Mouse (Mus musculus): ENCODE results near the gene Btbd7.

Btbd7 gene

GRCm38 (mm10) chr12:102779452-102779851 lies 98.8 kb downstream of the Btbd7 start:
- DNase-seq (ENCODE audit: low spot score in 2 of 2) = no peak

DNA sequence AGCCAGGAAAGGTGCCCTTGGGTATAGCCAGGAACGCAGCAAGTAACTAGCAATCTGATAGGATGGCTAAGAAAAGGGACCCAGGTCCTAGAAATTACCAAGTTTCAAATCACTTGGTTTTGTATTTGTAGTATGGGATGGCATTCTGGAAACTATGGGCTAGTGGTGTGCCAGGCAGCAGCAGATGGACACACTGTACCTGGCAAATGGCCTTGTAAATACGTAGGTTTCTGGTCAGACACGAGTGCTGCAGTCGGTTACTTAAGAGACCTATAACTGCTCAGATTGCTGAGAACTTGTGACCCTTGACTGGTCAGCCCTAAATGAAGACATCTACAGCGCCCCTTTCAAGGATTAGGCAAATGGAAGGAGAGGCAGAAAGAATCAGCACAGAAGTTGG lies 100.1 kb downstream of the Btbd7 start:
- no peak for DNase-seq (ENCODE audit: low spot score in 2 of 2)

- DNase-seq (ENCODE audit: low spot score in 2 of 2) = no peak
Observed at GRCm38 (mm10) chr12:102776035-102776434, 102.2 kb downstream of the Btbd7 start.

DNA sequence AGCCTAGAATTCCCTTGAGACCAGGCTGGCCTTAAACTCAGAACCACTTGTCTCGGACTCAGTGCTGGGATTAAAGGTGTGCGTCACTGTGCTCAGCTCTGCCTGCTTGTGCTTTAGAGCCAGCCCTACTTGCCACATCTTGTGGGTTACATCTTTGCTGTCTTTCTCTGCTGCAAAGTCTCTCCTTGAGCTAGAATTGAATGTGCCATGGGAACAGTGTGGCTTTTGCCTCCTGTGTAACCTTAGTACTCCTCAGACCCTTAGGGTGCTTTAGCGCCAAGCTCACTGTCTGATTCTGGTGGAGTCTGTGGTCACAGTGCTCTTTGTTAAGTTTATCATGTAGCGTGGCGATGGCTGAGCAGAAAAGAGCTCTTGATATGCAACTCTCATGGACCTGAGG lies 105.6 kb downstream of the Btbd7 start:
- DNase-seq (ENCODE audit: low spot score in 2 of 2) = no peak

DNA sequence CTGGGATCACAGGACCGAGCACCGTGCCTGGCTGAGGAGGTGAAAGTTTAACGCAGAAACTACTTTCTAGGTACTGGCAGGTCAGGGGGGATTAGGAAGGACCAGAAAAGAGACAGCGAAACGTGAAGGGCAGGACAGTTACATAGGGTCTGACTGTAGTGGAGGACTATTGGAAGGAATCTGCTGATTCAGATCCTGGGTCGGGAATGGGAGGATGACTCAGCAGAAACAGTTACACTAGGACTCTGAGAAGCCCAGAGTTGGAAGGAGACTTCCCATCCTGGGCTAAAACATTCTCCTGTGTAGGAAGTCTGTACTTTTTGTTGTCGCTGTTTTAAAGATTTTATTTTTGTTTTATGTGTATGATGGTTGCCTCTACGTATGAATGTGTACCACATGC lies 106.7 kb downstream of the Btbd7 start:
- DNase-seq (ENCODE audit: low spot score in 2 of 2) = no peak

DNA sequence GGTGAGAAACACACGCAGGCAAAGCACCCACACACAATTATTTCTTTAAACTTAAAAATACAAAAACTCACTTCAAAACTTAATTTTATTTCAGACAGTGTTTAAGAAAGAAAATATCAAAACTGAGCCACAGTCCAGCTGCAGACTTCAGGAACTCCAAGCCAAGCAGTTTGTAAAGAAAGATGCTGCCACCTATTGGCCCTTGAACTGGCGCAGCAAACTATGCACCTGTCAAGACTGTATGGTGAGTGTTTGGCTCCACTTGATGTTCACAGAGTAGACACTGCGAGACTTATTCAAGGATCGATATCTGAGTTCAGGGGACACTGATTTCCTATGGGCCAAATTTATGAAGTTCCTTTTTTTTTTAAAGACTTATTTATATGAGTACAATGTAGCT lies 109.3 kb downstream of the Btbd7 start:
- no peak for DNase-seq (ENCODE audit: low spot score in 2 of 2)

DNA sequence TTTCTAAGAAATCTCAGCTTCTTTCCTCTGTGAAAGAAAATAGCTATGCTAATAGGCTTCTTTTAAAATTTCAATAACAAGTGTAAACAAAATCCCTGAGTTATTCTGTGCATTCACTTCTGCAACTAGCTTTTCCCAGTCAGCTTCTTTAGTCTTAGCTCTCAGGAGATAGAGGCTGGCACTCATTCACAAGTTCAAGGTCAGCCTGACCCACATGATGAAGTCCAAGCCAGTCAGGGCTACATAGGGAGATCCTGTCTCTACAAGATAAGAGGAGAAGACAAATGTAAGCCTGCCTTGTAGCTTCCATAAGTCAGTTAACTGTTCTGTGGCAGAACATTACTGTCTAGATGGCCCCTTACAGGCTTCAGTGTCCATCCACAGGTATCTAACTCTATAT lies 114.6 kb downstream of the Btbd7 start:
- no peak for DNase-seq (ENCODE audit: low spot score in 2 of 2)

GRCm38 (mm10) chr12:102761668-102762067 lies 116.6 kb downstream of the Btbd7 start:
- DNase-seq (ENCODE audit: low spot score in 2 of 2) = no peak

DNA sequence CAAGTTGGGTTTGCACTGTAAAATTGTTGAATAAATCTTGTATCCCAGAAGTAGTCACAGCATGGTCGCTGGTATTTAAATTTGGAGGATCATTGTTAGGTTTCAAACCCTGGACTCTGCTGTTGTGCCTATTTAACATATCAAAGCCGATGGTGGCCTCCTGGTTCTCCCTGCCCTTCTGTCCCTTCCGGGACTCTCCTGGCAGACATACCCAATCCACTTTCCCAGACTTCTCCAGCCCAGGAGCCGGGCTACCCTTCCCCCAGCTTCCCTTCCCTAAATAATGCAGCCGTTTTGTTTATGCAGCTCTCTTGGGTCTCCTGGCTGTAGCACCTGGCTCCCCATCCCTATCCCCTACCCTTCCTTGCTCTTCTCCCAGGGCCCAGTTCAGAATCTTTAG lies 119.3 kb downstream of the Btbd7 start:
- no peak for DNase-seq (ENCODE audit: low spot score in 2 of 2)

DNA sequence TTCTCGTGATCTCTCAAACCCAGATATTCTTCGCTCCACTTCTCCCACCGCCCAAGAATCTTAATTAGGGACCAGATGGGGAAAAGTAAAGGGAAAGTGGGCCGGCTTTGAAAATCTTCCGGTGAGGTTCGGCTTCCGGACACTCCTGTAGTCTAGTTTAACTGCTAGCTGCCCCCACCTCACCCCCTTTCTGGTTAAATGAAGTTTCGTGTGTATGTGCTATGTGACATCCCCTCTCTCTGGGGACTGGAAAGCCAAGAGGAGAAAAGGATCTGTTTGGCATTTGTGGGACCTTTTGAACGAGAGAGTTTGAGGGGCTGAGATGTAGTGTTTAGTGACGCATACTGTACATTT lies 119.9 kb downstream of the Btbd7 start, which contains the start of gene Gm20604:
TSS of gene Gm20604 (minus strand) at position 270 of the 354 bp plus-strand sequence.
- no peak for DNase-seq (ENCODE audit: low spot score in 2 of 2)

GRCm38 (mm10) chr12:102757689-102758402 lies 120.4 kb downstream of the Btbd7 start, which contains the start of the genes Gm28051, Gon7 and Ubr7:
Gene Gm28051 (minus strand): TSS chr12:102757765.
Gene Gon7 (minus strand): TSS chr12:102757803.
Gene Ubr7 (plus strand): TSS chr12:102757967.
- peak; percentile 89 to 93 for DNase-seq (ENCODE audit: low spot score in 2 of 2)

DNA sequence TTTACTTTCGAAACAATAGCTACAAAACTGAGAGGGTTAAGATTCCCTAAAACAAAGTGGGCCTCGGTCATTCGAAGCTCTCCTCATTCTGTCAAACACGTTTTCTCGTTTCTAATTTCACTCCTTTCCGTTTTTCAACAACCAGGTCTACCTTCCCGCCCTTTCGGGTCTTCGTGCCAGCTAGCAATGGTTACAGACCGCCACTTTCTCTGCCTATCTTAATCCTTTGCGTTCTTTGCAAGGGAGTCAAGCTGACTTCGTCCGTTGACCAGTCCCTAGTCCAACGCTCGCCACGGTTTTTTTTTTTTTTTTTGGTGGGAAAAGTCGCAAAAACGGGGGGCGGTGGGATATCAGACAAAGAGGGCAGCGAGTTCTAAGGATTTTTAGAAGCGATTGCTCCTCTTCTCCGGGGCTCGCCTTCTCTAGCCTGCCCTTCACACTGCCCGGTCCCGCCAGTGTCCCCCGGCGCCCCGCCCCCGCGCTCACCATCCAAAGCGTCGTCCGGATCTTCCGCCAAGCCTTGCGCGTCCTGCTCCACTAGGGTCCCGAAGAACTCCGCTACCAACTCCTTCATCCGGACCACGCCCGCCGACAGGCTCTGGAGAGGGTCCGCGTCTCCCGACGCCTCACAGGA lies 121.1 kb downstream of the Btbd7 start:
- DNase-seq (ENCODE audit: low spot score in 2 of 2) = no peak

DNA sequence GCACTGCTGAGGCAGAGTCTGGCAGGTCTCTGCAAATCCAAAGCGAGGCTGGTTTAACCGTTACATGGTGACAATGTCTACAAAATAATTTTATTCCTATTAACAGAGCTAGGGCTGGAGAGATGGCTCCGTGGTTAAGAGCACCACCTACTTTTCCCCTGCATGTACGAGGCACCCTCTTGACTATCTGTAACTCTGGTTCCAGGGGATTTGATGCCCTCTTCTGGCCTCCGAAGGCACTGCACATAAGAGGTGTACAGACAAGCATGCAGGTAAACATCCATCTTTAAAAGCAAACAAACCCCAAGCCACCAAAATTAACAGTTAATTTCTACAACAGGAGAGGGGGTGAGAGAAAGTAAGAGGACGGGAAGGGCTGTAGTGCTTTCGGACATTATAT lies 122.0 kb downstream of the Btbd7 start:
- peak; percentile 25 to 55 for DNase-seq (ENCODE audit: low spot score in 2 of 2)

DNA sequence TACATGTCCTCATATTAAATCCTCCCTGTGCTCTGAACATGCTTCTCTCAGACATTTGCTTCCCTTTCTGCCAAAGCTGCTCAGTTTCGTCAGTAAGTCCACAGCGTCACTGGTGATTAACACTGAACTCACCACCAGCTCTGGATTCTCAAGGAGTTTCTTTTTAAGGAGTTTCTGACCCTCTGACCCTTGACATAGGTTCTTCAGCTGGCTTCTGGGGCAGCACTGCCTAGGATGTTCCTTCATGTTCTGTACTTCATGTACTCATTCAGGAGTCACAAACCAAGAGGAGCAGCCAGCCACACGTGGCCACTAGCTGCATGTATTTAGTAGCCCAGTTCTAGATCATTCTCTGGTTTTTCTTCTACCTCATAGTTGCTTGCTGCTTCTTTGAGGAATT lies 130.0 kb downstream of the Btbd7 start:
- no peak for DNase-seq (ENCODE audit: low spot score in 2 of 2)

DNA sequence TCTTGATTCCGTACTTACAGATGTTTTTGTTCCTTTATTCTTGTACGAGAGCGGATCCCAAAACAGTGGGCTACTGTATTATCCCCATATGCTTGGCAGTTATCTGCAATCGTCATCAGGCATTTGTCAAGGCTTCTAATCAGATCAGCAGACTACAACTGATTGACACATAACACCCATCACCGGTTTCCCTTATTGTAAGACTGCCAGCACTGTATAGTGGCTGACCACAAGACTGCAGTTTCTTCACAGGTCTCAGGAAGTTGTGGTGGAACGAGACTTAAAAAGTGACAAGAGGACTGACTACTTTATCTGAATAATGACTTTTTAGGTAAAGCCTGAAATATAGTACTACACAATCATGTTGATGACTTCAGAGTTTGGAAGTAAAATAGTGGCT lies 133.4 kb downstream of the Btbd7 start:
- DNase-seq (ENCODE audit: low spot score in 2 of 2) = no peak

GRCm38 (mm10) chr12:102743589-102744574 lies 134.4 kb downstream of the Btbd7 start, which contains the start of the genes Moap1 and Tmem251:
Gene Moap1 (minus strand): TSS chr12:102743661.
Gene Tmem251 (plus strand): TSS chr12:102743762.
- DNase-seq (ENCODE audit: low spot score in 2 of 2) = peak; percentile 81 to 86

GRCm38 (mm10) chr12:102743036-102743588 lies 135.2 kb downstream of the Btbd7 start:
- no peak for DNase-seq (ENCODE audit: low spot score in 2 of 2)

DNA sequence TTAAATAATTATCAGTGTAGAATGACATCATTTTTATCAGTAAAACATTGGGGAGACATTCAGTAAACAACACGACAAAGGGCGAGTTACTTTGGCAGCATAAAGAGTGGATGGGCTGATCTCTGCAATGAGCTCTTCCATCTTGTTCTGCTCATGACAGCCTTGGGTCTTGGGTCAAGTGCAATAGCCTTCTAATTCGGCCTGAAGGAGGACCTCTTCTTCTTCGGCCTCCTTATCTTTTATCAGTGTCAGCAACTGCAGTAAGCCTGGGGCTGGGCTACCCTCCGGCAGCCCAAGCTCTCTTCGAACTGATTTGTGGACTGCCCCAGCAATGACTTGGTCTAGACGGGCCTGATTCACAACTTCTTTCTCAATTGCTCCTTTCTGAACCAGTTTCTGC lies 136.2 kb downstream of the Btbd7 start:
- no peak for DNase-seq (ENCODE audit: low spot score in 2 of 2)

GRCm38 (mm10) chr12:102740285-102740684 lies 138.0 kb downstream of the Btbd7 start:
- no peak for DNase-seq (ENCODE audit: low spot score in 2 of 2)

DNA sequence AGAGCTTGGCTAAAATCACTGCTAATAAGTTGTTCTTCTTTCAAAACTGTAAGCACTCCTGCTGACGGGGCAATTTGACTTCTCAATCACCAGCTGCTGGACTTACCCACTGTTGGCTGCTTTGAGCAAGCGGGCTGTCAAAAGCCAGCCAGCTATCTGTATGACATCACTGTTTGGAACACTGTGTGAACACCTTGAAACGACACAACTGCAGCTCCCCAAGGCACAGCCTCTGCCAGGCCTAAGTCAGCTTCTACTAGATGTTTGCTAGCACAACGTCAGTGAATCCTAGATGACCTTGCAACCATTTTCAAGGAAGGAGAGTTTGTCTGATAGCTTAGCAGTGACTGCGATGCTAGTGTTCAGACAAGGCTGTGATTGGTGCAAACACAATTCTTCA lies 139.2 kb downstream of the Btbd7 start:
- no peak for DNase-seq (ENCODE audit: low spot score in 2 of 2)

DNA sequence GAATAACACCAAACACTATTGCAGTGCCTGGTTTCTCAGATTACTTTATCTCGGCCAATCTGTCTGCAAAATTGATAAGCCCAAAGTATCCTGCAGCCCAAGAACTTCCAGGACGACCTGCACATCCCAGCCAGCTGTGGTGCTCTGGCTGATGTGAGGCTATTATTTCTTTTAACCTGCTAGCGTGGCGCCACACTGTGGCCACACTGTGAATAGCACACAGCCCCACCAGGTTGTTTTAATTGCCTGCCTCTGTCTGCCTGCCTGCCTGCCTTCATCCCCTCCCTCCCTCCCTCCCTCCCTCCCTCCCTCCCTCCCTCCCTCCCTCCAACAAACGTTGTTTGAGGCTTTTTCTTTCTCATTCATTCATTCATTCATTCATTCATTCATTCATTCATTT lies 144.9 kb downstream of the Btbd7 start:
- peak; percentile 36 to 60 for DNase-seq (ENCODE audit: low spot score in 2 of 2)
